Mouse (Mus musculus) B cell, adult 2 months (primary cell): ENCODE measurements around the gene Selenow.

Experiments
- DNase-seq, 2 experiments: peaks; one replicate each; pipeline ENCODE4 v3.0.0; 2022

Gene Selenow

DNA sequence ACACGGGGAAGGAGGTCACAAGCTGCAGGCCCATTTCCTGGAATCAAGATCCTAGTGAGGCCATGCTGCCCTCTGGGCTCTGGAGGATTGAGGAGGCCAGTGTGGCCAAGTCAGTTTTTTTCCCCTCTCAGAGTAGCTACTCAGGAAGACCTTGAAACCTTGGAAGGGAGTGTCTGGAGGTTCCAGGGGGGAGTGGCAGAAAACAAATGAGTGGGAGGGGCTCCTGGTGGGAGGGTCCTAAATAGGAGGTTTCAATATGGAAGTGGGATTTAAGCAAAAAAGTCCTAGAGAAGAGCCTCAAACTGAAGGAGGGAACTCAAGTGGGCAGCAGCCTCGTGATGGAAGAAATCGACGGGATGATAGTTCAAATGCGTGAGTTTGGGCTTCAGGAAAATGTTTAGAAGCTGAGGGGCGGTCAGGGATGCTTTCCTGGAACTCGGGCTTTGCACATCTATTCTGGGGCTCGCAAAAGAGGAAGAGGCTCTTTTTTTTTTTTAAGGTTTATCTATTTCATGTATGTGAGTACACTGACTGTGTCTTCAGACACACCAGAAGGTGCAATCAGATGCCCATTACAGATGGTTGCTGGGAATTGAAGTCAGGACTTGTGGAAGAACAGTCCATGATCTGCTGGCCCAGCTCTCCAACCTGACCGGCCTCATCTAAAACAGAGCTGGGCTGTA lies 20.7 kb downstream of the Selenow start:
- no peak for DNase-seq

DNA sequence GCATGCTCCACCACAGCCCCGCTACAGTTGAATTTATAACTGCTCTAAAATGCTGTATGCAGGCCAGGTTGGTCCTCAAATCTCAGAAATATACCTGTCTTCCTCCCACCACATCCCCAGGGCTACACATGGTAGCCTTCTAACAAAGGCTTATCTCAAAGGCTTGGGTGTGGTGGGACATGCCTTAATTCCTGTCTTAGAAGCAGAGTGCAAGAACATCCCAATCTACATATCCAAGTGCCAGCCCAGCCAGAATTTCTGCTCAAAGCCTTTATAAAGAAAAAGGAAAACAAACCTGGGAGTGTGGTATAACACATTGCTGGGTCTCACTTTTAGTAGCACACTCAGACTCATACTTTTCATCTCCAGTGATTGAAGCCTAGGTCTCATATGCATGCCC lies 28.0 kb downstream of the Selenow start:
- no peak for DNase-seq

DNA sequence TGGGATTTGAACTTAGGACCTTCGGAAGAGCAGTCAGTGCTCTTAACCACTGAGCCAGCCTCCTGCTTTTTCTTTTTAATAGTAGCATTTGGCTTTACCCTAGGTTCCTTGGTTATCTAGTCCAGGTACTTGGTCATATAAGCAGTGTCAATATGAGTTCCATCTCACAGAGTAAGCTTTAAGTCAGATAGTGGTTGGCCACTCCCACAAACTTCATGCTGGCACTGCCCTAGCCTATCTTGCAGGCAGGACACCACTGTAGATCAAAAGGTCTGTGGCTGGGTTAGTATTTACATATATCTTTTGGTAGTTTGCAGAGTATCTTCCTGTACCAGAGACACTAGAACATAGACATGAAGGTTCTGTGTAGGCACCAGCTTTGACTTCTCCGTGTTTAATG lies 38.1 kb downstream of the Selenow start:
- no peak for DNase-seq

DNA sequence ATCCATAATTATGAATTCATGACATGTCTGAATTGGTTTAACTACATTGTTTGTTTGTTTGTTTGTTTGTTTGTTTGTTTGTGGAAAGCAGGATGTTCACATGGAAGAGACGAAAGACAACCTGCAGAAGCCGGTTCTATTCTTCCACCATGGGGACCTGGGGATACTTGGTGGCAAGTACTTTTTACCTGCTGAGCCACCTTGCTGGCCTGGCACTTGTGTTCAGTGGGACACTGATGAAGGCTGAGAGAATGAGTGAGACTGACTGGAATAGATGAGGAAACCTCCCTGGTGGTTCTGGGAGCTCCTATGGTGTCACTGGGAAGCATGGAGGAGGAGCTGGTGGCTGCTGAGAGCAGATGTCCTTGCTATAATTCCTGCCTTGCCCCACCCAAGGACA lies 39.9 kb downstream of the Selenow start, which contains the start of gene Crxos:
Crxos (plus strand) TSS at position 301 of the 400 bp plus-strand sequence.
- no peak for DNase-seq

GRCm38 (mm10) chr7:15881831-15882230 lies 40.4 kb downstream of the Selenow start:
- DNase-seq = no peak

GRCm38 (mm10) chr7:15881388-15881787 lies 40.8 kb downstream of the Selenow start:
- no peak for DNase-seq

DNA sequence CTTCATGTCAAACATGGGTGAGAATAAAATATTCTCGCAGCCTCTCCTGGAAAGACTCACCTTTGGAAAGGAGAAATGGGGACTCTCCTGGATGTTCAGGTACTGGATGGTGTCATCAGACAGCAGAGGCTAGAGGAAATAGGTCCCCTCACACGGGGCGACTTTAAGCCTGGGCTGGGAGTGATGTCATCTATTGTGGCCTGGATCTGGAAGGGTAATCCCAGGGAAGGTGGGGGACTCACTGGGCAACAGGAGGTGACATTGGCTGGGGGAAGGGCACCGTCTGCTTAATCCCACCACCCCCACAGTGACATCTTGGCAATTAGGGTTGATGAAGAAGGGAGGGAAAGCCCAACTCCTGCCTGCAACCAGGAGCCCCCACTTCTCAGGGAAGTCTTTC lies 42.4 kb downstream of the Selenow start, which contains the start of gene Crx:
Crx (minus strand) TSS at position 213 of the 400 bp plus-strand sequence.
- DNase-seq = no peak
